Mouse (Mus musculus) lung, postnatal 0 days (tissue): ENCODE data around the gene Reep3.

ENCODE experiments used
- CTCF ChIP-seq: IDR thresholded peaks from 2 replicates; pipeline ENCODE4 v1.5.1; 2016; ENCODE audit warnings: antibody characterized with exemption, mild to moderate bottlenecking
- EP300 ChIP-seq: IDR thresholded peaks from 2 replicates; pipeline ENCODE4 v1.6.1; 2016; ENCODE audit warnings: antibody characterized with exemption, mild to moderate bottlenecking, control low read depth

GRCm38 (mm10) chr10:67111799-67112177, 15.0 kb upstream of the Reep3 start:
- TF ChIP-seq CTCF: no peak
- TF ChIP-seq EP300: no peak
